Mouse (Mus musculus) ES-Bruce4 (cell line): ENCODE measurements around the gene Slc22a3. TPM values are rescaled to one million over a fixed set of nuclear protein-coding genes. Genes with fewer than 3 reads are reported as not detected.

Experiments used
- H3K27ac ChIP-seq: 2 replicates; pipeline ENCODE4 v1.5.1; 2012; ENCODE audit warnings: low read length, inconsistent platforms; ENCODE audit not compliant: insufficient read depth
- H3K27me3 ChIP-seq: 2 replicates; pipeline ENCODE4 v1.6.1; 2012; ENCODE audit warnings: mild to moderate bottlenecking, low read length, inconsistent platforms; ENCODE audit not compliant: control insufficient read depth, poor library complexity, insufficient read depth, severe bottlenecking
- H3K36me3 ChIP-seq: 2 replicates; pipeline ENCODE4 v1.6.1; 2012; ENCODE audit warnings: inconsistent platforms, mild to moderate bottlenecking, low read length, moderate library complexity; ENCODE audit not compliant: control insufficient read depth, poor library complexity, insufficient read depth, severe bottlenecking
- H3K4me1 ChIP-seq: one replicate; pipeline ENCODE4 v1.8.1; 2011; ENCODE audit warnings: low read length; ENCODE audit not compliant: control insufficient read depth, insufficient read depth
- H3K4me3 ChIP-seq: 2 replicates; pipeline ENCODE4 v1.5.1; 2011; ENCODE audit warnings: low read depth, mild to moderate bottlenecking, low read length
- H3K9ac ChIP-seq: 2 replicates; pipeline ENCODE4 v1.6.1; 2012; ENCODE audit warnings: low read depth, mild to moderate bottlenecking, inconsistent platforms; ENCODE audit not compliant: poor library complexity, severe bottlenecking
- H3K9me3 ChIP-seq: replicated peaks from 2 replicates; pipeline ENCODE4 v1.6.1; 2012; ENCODE audit warnings: mild to moderate bottlenecking, low read length, inconsistent platforms; ENCODE audit not compliant: control insufficient read depth, poor library complexity, insufficient read depth, severe bottlenecking
- CTCF ChIP-seq: IDR thresholded peaks from one replicate; pipeline ENCODE4 v1.8.1; 2011; ENCODE audit warnings: low read depth, low read length
- EP300 ChIP-seq: IDR thresholded peaks from 2 replicates; pipeline ENCODE4 v1.6.1; 2011; ENCODE audit warnings: low read depth, low read length; ENCODE audit not compliant: insufficient read depth
- POLR2A ChIP-seq: IDR thresholded peaks from one replicate; pipeline ENCODE4 v1.8.1; 2011; ENCODE audit warnings: low read length; ENCODE audit not compliant: insufficient read depth
- polyA plus RNA-seq: library from polyadenylated mRNA; stranded (reverse); fragments of >200 nt; gene quantifications from 2 replicates; pipeline ENCODE4 v1.2.4, GENCODE M21; 2011; ENCODE audit warnings: low read depth; ENCODE audit not compliant: missing spikeins, insufficient read depth, insufficient read length

Slc22a3 gene
- polyA plus RNA-seq, 1 experiment, result 0.63 TPM

- TF ChIP-seq POLR2A, result no peak
- Histone ChIP-seq H3K9ac (no peak overlapping the region), H3K9me3 (no peaks in the 10 kb centered on the region), H3K4me1 (no peaks in the 10 kb centered on the region), H3K27me3 (no peaks in the 10 kb centered on the region), H3K4me3 (no peak overlapping the region), H3K27ac (no peak overlapping the region), H3K36me3 (no peaks in the 10 kb centered on the region)
Measured at GRCm38 (mm10) chr17:12419491-12420079, 87.9 kb downstream of the Slc22a3 start.

GRCm38 (mm10) chr17:12416250-12416895 lies 91.1 kb downstream of the Slc22a3 start:
- H3K36me3 ChIP-seq, result no peaks in the 10 kb centered on the region
- H3K4me3 ChIP-seq, result no peak overlapping the region
- no peaks in the 10 kb centered on the region for H3K27me3 ChIP-seq
- H3K9ac ChIP-seq, result no peak overlapping the region
- no peak overlapping the region for H3K27ac ChIP-seq
- no peaks in the 10 kb centered on the region for H3K4me1 ChIP-seq
- no peaks in the 10 kb centered on the region for H3K9me3 ChIP-seq
- TF ChIP-seq CTCF (peak; percentile 52), POLR2A (no peak)

GRCm38 (mm10) chr17:12415741-12416140 lies 91.8 kb downstream of the Slc22a3 start:
- Histone ChIP-seq H3K9ac (no peak overlapping the region), H3K9me3 (no peaks in the 10 kb centered on the region), H3K27ac (no peak overlapping the region), H3K4me1 (no peaks in the 10 kb centered on the region), H3K36me3 (no peaks in the 10 kb centered on the region), H3K4me3 (no peak overlapping the region), H3K27me3 (no peaks in the 10 kb centered on the region)
- no peak for TF ChIP-seq CTCF
- no peak for TF ChIP-seq POLR2A
- TF ChIP-seq EP300, result no peak

- Histone ChIP-seq H3K9me3 (no peaks in the 10 kb centered on the region), H3K4me3 (no peak overlapping the region), H3K4me1 (no peaks in the 10 kb centered on the region), H3K27ac (no peak overlapping the region), H3K9ac (no peak overlapping the region), H3K27me3 (no peaks in the 10 kb centered on the region), H3K36me3 (no peaks in the 10 kb centered on the region)
- TF ChIP-seq POLR2A (no peak), EP300 (no peak), CTCF (no peak)
Measured at GRCm38 (mm10) chr17:12415031-12415735, 92.3 kb downstream of the Slc22a3 start.

- no peaks in the 10 kb centered on the region for H3K36me3 ChIP-seq
- H3K27ac ChIP-seq, result no peak overlapping the region
- no peak overlapping the region for H3K9ac ChIP-seq
- H3K27me3 ChIP-seq, result no peaks in the 10 kb centered on the region
- H3K4me3 ChIP-seq, result no peak overlapping the region
- TF ChIP-seq EP300 (no peak), POLR2A (no peak), CTCF (no peak)
- H3K4me1 ChIP-seq, result no peaks in the 10 kb centered on the region
- 0 out of 2 replicates have a peak, but pooled peaks cover 2% of the 10 kb centered on the region for H3K9me3 ChIP-seq
Measured at GRCm38 (mm10) chr17:12412891-12413237, 94.6 kb downstream of the Slc22a3 start.
